Mouse (Mus musculus) embryonic fibroblast, embryonic 13.5 days (primary cell): ENCODE results near the gene Lrrc71.

Experiments
- CTCF ChIP-seq: IDR thresholded peaks from 2 replicates; pipeline ENCODE4 v1.5.1; 2011; ENCODE audit warnings: mild to moderate bottlenecking, control low read depth, low read length, moderate library complexity, borderline replicate concordance; ENCODE audit not compliant: insufficient read depth
- POLR2A ChIP-seq: IDR thresholded peaks from 2 replicates; pipeline ENCODE4 v1.6.1; 2011; ENCODE audit warnings: low read depth, mild to moderate bottlenecking, control low read depth, low read length, moderate library complexity

- TF ChIP-seq CTCF (no peak), POLR2A (no peak)
Measured at GRCm38 (mm10) chr3:87769506-87769905, 21.1 kb upstream of the Lrrc71 start.
